Mouse (Mus musculus): ENCODE measurements around the gene Plce1. TPM values are rescaled to one million over a fixed set of nuclear protein-coding genes. Genes with fewer than 3 reads are reported as not detected.
A peak's percentile ranks its signal among the peaks of the same experiment; 100 is the strongest.

Plce1 gene
- total RNA-seq, 2 experiments from 2014 or later, result 7.1 to 9.3 TPM

DNA sequence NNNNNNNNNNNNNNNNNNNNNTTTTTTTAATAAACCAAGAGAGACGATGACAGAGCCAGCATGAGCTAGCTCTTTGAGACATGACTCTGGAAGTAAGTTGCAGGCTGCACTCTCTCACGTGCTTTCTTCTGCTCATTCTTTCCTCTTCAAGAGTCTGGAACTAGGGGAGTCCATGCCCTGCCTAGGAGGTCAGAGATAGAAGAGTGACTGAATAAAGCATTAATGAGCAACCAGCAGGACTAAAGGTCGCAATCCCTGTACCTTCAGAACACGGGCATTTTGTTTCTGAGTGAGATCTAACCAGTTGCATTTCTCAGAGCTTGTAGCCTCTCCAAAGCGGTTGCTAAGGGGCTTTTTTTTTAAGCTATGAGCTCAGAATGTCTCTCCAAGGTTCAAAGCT is 206.4 kb downstream of the Plce1 start:
- no peak for DNase-seq (ENCODE audit: extremely low spot score in 1 of 2, low spot score in 2 of 2)
- intact Hi-C loops (cut with DNase I), result no loop called here

- intact Hi-C loops (cut with DNase I), result no loop called here
- DNase-seq (ENCODE audit: extremely low spot score in 1 of 2, low spot score in 2 of 2), result no peak
Measured at GRCm38 (mm10) chr19:38688741-38689507, 208.0 kb downstream of the Plce1 start.

- intact Hi-C loops (cut with DNase I), result no loop called here
- DNase-seq (ENCODE audit: extremely low spot score in 1 of 2, low spot score in 2 of 2), result no peak
Measured at GRCm38 (mm10) chr19:38690276-38690675, 209.4 kb downstream of the Plce1 start.

- intact Hi-C loops (cut with DNase I), result no loop called here
- no peak for DNase-seq (ENCODE audit: extremely low spot score in 1 of 2, low spot score in 2 of 2)
Measured at GRCm38 (mm10) chr19:38691533-38691932, 210.6 kb downstream of the Plce1 start.

DNA sequence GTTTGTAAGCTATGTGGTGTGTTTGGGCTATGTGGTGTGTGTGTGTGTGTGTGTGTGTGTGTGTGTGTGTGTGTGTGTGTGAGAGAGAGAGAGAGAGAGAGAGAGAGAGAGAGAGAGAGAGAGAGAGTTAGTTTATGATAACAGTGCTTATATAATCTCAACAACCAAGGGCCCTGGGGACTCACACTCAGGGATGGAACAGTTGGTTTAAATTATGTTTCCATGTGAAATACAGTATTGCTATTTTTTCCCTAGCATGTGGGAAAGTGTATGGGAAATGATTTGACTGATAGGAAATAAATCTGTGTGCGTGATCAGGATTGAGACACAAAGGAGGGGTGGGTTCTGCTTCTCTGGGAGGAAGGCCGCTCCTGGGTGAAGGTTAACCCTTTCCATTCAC is 212.4 kb downstream of the Plce1 start:
- intact Hi-C loops (cut with DNase I), result no loop called here
- DNase-seq (ENCODE audit: extremely low spot score in 1 of 2, low spot score in 2 of 2), result no peak

- DNase-seq (ENCODE audit: extremely low spot score in 1 of 2, low spot score in 2 of 2), result no peak
- intact Hi-C loops (cut with DNase I), result no loop called here
Measured at GRCm38 (mm10) chr19:38693769-38694168, 212.9 kb downstream of the Plce1 start.

- intact Hi-C loops (cut with DNase I), result no loop called here
- DNase-seq (ENCODE audit: extremely low spot score in 1 of 2, low spot score in 2 of 2), result no peak
Measured at GRCm38 (mm10) chr19:38701776-38702175, 220.9 kb downstream of the Plce1 start.

GRCm38 (mm10) chr19:38704742-38705141 is 223.8 kb downstream of the Plce1 start:
- intact Hi-C loops (cut with DNase I), result no loop called here

GRCm38 (mm10) chr19:38705244-38705643 is 224.3 kb downstream of the Plce1 start:
- intact Hi-C loops (cut with DNase I), result no loop called here
- DNase-seq (ENCODE audit: extremely low spot score in 1 of 2, low spot score in 2 of 2), result no peak

More at GRCm38 (mm10) chr19:38704742-38705141, 223.8 kb downstream of the Plce1 start:
- no peak for DNase-seq (ENCODE audit: extremely low spot score in 1 of 2, low spot score in 2 of 2)

DNA sequence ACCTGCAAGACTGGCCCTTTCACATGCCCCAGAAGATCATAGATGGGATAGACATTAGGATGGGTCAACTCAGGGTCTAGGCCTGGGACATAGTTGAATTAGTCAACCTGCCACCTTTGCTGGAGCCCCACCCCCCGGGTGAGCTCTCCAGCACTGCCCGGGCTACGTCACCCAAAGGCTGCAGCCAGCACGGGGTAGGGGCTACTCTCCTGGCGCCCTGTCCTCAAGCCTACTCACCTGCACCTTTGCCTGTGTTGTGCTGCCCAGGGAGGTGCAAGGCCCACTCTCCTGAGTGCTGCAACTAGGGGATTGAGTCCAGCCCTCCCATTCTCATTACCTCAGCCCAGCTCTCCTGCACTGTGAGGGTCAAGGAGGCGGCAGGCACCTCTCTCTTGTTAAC is 225.5 kb downstream of the Plce1 start:
- DNase-seq (ENCODE audit: extremely low spot score in 1 of 2, low spot score in 2 of 2), result no peak
- intact Hi-C loops (cut with DNase I), result no loop called here

DNA sequence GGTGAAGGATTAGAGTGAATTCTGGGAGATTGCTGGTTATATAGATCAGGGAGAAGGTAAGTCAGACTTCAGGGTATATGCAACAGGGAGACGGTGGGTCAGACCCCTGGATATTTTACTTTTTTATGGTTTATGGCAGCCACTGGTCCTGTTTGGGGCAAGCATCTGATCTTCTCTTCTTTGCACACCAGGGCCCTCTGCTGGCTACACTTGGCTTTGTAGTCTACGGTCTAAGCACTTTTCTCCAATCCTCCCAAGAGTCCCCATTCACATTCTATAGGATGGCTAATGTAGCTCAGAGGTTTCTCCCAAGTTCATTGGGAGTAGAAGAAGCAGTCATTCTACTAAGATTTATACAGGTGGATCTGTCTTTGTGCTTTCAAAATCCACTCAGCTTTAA is 228.5 kb downstream of the Plce1 start:
- intact Hi-C loops (cut with DNase I), result no loop called here
- no peak for DNase-seq (ENCODE audit: extremely low spot score in 1 of 2, low spot score in 2 of 2)

DNA sequence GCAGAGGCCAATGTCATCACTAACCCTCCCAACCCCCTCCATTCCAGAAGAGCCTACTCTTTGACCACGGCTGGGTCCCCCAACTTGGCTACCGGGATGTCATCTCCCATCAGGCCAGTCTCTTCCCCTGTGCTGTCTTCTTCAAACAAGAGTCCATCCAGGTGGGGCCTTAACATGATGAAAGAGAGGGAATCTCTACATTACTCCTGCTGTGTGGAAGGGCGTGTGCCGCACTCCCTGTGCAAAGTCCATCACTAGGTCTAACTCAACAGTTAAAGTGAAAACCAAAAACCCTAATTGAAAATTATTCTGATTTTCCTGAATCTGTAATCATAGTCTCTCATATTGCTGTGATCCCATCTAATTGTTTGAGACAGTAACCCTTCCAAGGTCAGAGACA is 240.9 kb downstream of the Plce1 start:
- intact Hi-C loops (cut with DNase I), result no loop called here

DNA sequence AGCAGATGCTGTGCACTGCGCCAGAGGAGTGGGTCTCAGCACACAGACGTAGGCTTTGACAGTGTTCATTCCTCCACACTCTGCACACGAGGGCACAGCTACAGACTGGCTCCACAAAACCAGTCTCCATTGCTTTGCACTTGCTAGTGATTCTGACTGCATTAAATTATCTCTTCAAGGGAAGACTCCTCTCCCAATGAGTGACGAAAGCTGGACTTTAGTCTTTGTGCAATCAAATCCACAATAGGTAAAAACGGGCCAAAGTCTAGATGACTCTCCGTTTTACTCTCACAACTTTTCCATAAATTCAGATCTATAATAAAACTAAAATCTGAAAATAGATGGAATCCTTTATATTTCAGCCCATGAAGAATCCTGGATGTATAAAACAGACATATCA is 242.1 kb downstream of the Plce1 start:
- DNase-seq (ENCODE audit: extremely low spot score in 1 of 2, low spot score in 2 of 2), result no peak
- intact Hi-C loops (cut with DNase I), result no loop called here

More for the DNA sequence above, 240.9 kb downstream of the Plce1 start:
- DNase-seq (ENCODE audit: extremely low spot score in 1 of 2, low spot score in 2 of 2), result no peak

- intact Hi-C loops (cut with DNase I), result no loop called here
- peak in 1 of 2 experiments; percentile 13 for DNase-seq (ENCODE audit: extremely low spot score in 1 of 2, low spot score in 2 of 2)
Measured at GRCm38 (mm10) chr19:38723969-38724368, 243.1 kb downstream of the Plce1 start.

- no peak for DNase-seq (ENCODE audit: extremely low spot score in 1 of 2, low spot score in 2 of 2)
- intact Hi-C loops (cut with DNase I), result no loop called here
Measured at GRCm38 (mm10) chr19:38728842-38729241, 247.9 kb downstream of the Plce1 start.

GRCm38 (mm10) chr19:38729264-38729663 is 248.4 kb downstream of the Plce1 start:
- intact Hi-C loops (cut with DNase I), result no loop called here
- peak in 1 of 2 experiments; percentile 38 for DNase-seq (ENCODE audit: extremely low spot score in 1 of 2, low spot score in 2 of 2)

GRCm38 (mm10) chr19:38744546-38744945 is 263.6 kb downstream of the Plce1 start:
- DNase-seq (ENCODE audit: extremely low spot score in 1 of 2, low spot score in 2 of 2), result no peak
- intact Hi-C loops (cut with DNase I), result no loop called here

- DNase-seq (ENCODE audit: extremely low spot score in 1 of 2, low spot score in 2 of 2), result no peak
- intact Hi-C loops (cut with DNase I), result no loop called here
Measured at GRCm38 (mm10) chr19:38745810-38746491, 265.0 kb downstream of the Plce1 start.

DNA sequence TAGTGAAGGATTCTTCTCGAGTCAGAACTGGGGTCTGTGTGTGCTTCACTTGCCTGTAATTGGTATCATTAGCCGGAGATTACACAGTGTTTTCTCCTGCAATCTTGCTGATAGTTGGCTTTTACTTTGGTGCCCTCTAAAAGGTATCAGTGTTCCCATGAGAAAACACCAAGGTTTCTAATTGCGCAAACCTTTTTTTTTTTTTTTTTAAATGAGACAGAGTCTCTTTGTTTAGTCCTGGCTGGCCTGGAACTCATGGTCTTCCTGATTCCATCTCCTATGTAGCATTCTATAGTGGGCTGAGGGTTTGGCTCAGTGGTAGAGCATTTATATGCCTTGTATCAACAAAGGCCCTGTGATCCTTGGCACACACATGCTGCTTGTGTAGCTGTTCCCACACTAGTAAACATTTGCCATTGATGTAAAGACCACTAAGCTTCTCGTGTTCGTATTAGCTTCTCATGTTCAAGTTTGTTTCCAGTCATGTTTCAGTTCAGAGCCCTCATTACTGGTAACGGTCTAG is 265.6 kb downstream of the Plce1 start:
- intact Hi-C loops (cut with DNase I), result no loop called here

DNA sequence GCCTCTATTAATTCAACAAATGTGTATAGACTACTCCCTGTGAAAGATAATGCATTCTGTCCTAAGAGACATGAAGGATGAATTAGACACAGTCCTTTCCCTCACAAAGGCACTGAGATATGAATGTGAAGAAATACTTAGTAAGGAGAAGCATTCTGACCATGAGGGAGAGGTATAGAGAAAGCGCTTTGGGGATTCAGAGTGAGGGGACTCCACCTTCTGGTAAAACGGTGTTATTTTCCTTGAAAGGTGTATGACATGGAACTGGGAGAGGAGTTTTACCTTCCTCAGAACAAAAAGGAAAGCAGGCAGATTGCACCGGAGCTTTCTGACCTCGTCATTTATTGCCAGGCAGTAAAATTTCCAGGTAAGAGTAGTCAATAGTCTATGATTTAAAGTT is 269.3 kb downstream of the Plce1 start:
- intact Hi-C loops (cut with DNase I), result no loop called here
- DNase-seq (ENCODE audit: extremely low spot score in 1 of 2, low spot score in 2 of 2), result no peak

More for the DNA sequence above, 265.6 kb downstream of the Plce1 start:
- no peak for DNase-seq (ENCODE audit: extremely low spot score in 1 of 2, low spot score in 2 of 2)
